8 mouse cellular contexts compared by ENCODE assay signal in the genomic region with DNA sequence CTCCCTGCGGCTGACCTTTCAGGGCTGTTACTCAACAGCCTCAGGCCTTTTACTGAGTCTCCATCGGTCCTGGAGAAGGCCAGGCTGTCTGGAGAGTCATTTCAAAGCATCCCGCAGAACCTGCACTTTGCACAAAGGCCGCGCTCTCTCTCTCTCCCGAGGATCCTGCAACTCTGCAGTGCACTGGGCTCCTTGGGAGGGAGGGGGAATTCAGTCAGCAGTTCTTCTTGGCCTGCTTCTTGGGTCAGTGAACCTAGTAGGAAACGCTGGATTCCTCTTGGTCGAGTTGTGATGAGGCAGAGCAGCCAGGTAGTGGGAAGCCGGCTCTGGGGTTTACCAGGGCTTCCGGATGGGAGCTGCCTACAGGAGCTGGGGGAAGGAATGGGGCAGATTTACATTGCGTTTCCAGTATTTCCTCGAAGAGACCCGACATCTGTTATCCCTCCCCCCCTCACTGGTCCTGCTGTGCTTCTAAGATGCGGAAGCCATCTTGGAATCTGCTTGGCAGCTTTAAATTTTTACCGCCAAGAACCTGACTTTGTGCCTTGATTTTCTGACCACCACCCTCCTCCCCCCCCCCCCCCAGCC. TPM values are rescaled to one million over a fixed set of nuclear protein-coding genes. Genes with fewer than 3 reads are reported as not detected.
DNase-seq lines count a peak whose midpoint lies in the region; ATAC-seq lines count a peak whose summit lies in the region.
"Had no signal": no experiment of that assay in that cellular context is flagged by ENCODE, and none has a peak within 500 bp of the region (broad histone marks: within the 10 kb centered on the region; RNA-seq: fewer than 3 reads in every experiment).

No protein-coding gene starts in this region.

- peak overlapping the region; percentile 10; the same call in 1 of the 2 replicates for H3K27ac ChIP-seq in forebrain, embryonic 14.5 days (ENCODE audit: low read depth, low read length)
- H3K27ac ChIP-seq in neural tube, embryonic 12.5 days = no peak overlapping the region

- no peaks in the 10 kb centered on the region for H3K9me3 ChIP-seq in forebrain, embryonic 14.5 days (replicated peaks; ENCODE audit: control insufficient read depth, low read length)
- no peaks in the 10 kb centered on the region for H3K9me3 ChIP-seq in neural tube, embryonic 12.5 days

- WGBS in forebrain, embryonic 14.5 days = 35% methylated on average over 15 of the region's 15 CpGs
- WGBS in neural tube, embryonic 12.5 days = 23% methylated on average over 15 of the region's 15 CpGs

- peak; percentile 40; the same call in 1 of the 2 replicates for ATAC-seq in forebrain, embryonic 14.5 days
- ATAC-seq in neural tube, embryonic 12.5 days (ENCODE audit: low FRiP score, low read depth) = peak; percentile 51

- H3K4me3 ChIP-seq in forebrain, embryonic 14.5 days (ENCODE audit: low read depth, low read length) = no peak overlapping the region
- no peak overlapping the region for H3K4me3 ChIP-seq in neural tube, embryonic 12.5 days

- peak; percentile 66 for DNase-seq in embryo, embryonic 11 days
- DNase-seq in forebrain, embryonic 14.5 days (ENCODE audit: low spot score) = peak; percentile 28
- DNase-seq in kidney, postnatal 10 days = peak; percentile 63
- DNase-seq in cerebellum, adult 11-12 months = no peak
- no peak for DNase-seq in cerebellum, adult 8-10 months
- DNase-seq in right cerebral cortex, postnatal 10 days (ENCODE audit: low spot score in 2 of 2) = no peak
- DNase-seq: gastrocnemius, postnatal 36 days had no signal

- no peak overlapping the region for H3K9ac ChIP-seq in forebrain, embryonic 14.5 days (ENCODE audit: low read length)
- no peak overlapping the region for H3K9ac ChIP-seq in neural tube, embryonic 12.5 days

- no peaks in the 10 kb centered on the region for H3K4me1 ChIP-seq in forebrain, embryonic 14.5 days (ENCODE audit: control insufficient read depth, insufficient read depth, low read length)
- peaks cover 8% of the 10 kb centered on the region for H3K4me1 ChIP-seq in neural tube, embryonic 12.5 days

- no peaks in the 10 kb centered on the region for H3K36me3 ChIP-seq in forebrain, embryonic 14.5 days (ENCODE audit: control insufficient read depth, insufficient read depth, low read length)
- no peaks in the 10 kb centered on the region for H3K36me3 ChIP-seq in neural tube, embryonic 12.5 days

- H3K27me3 ChIP-seq in forebrain, embryonic 14.5 days (replicated peaks; ENCODE audit: control insufficient read depth, insufficient read depth, low read length) = no peaks in the 10 kb centered on the region
- H3K27me3 ChIP-seq in neural tube, embryonic 12.5 days (replicated peaks) = no peaks in the 10 kb centered on the region

- no peak overlapping the region for H3K4me2 ChIP-seq in forebrain, embryonic 14.5 days (ENCODE audit: low read length)
- peak overlapping the region; percentile 29; the same call in 1 of the 2 replicates for H3K4me2 ChIP-seq in neural tube, embryonic 12.5 days (replicated peaks)

RNA-seq across cellular contexts. Expression of a gene that starts 56.0 kb away (rescaled TPM):
- polyA plus RNA-seq in forebrain, embryonic 14.5 days (2014; fragmentation: Nextera tagmentation; extraction: Ambion mirVana) = 0.05 TPM in 1 of 2 replicates, not detected in the other
- 0.10 TPM in 1 of 2 replicates, not detected in the other for polyA plus RNA-seq in neural tube, embryonic 12.5 days (2016; fragmentation: Nextera tagmentation; extraction: Ambion mirVana)

Comparison
In these comparisons a context has a peak if more than half of its experiments do, and no peak if none do; other contexts are left out.
1. DNase-seq: peak in embryo, embryonic 11 days (single experiment), forebrain, embryonic 14.5 days (single experiment) and kidney, postnatal 10 days (single experiment); none in cerebellum, adult 11-12 months (single experiment), cerebellum, adult 8-10 months (single experiment) and right cerebral cortex, postnatal 10 days (0 of 2).